Mouse (Mus musculus) erythroblast, adult 5-6 weeks (primary cell): ENCODE data around the gene Tbxa2r. TPM values are rescaled to one million over a fixed set of nuclear protein-coding genes. Genes with fewer than 3 reads are reported as not detected.

Source experiments
- ATAC-seq: replicated peaks from 2 replicates; pipeline ENCODE4 v1.8.0; 2016; ENCODE audit warnings: moderate number of reproducible peaks, mild to moderate bottlenecking, moderate TSS enrichment, inconsistent platforms; ENCODE audit not compliant: poor library complexity, low FRiP score, severe bottlenecking
- total RNA-seq, 2 experiments: library from RNA; stranded (forward) in 1 of 2; stranded (reverse) in 1 of 2; fragments of 150-400 nt in 1 of 2; fragments of 200-764, 138-1000 nt in 1 of 2; gene quantifications; 2 replicates each; pipeline versions ENCODE4 v1.2.3 to v1.2.4; 2015 to 2017; ENCODE audit warnings: low replicate concordance in 2 of 2

The Tbxa2r gene
- total RNA-seq, 2 experiments from 2014 or later = not detected

DNA sequence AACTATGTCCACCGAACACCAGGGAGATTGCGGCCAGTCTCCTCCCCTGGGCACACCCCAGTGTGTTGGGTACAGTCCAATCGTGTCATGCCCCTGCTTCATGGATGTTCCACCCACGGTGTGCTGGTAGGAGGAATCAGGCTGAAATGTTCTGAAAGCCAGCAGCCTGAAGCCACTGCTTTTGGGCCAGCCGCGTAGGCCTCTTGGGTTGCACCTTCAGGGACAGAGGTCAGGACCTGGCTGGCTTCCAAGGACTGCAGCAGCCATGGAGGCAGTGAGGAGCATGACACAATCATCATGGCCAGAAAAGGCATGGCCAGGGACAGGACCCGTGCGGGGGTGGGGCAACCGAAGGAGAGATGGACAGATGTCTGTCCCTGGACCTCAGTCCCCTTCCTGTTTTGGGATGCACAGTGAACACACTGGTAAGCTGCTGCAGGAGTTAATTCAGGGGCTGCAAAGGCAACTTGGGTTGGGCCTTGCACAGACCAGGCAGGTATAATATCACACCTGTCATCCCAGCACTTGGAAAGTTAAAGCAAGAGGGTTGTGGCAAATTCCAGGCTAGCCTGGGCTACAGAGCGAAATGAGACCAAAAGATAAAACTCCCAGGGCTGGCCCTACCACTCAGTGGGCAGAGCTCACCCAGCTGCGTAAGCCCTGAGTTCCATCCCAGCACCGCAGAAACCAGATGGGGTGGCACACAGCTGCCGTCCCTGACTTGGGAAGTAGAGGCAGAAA lies 9.8 kb upstream of the Tbxa2r start:
- no peak for ATAC-seq

DNA sequence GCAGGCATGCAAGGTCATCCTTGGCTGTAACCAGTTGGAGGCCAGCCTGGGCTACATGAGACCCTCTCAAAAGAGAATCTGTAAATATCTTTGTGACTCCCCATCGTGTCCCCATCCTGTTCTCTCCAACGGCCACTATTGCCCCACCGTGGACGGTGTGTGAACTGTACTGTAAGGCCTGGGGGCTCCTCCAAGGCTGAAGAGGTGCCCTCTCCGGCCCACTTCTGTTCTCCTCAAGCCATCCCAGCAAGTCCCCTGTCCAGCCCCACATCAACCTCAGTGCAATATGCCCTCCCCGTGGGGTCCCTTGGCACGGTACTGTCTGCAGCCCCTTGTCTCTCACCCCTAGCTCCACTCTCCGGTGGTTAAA lies 9.2 kb upstream of the Tbxa2r start:
- no peak for ATAC-seq

DNA sequence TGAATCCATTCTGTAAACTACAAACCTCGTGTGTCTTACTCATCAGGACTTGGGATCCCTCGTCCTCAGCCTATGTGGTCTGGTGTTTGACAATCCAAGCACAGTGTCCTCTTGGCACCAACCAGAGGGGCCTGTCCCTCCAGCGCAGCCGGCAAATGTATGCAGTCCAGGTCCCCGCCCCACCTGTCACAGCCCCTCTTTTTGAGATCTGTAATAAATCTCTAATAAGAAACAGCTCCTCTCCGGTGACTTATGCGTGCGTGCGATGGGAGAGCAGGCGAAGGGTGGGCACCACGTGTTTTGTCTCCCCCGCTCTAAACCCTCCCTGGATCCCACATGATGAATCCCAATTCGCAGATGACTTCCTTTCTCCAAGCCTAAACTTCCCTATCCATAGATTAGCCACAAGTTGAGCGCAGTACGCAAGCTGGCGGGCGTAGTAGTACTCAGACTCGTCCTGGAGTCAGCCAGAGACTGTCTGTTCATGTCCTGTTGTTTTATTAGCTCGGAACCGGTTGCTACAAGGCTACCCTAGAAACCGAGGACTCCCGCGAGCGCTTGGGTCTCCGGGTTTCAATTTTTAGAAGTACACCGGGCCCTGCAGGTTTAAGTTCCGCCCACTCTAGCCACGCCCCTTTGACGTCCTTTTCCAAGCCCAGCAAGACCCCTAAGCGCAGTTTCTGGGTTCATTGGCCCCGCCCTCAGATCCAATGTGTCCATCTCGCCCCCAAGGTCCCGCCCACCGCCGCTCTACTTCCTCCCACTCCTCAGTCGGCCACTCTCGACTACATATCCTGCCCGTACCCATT lies 8.6 kb upstream of the Tbxa2r start:
- peak; percentile 35 for ATAC-seq

DNA sequence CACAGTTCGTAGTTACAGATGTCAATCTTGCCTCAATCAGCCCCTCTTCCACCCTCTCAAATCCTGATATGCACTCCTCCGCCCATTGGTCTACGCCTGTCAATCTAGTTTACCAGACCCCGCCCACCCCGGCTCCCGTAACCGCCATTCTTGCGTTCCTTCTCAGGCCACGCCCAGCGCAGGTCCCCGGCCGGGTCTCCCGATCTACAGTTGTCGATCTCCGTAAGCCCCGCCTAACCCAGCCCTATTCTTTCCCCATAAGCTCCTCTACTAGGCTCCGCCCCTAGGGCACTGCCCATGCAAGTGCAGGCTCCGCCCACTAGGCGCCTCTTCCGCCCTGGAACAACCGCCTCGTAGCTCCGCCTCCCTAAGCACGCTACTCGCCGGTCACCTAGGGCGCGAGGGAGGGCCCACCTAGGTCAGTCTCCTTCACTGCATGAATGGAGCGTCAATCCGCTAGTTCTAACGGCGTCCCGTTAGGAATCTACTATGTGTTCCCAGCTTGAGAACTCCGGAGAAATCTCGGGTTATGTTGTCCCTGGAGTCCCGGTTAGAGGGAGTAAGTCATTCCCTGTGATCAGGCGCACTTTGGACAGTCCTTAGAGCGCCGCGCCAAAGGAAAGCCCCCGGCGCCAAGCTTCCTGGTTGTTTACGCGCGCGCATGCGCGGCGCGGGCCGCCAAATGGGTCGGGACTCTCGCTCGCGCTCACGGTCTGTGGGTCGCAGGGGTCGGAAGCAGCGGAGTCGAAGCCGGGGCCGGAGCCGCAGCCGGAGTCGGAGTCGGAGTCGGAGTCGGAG lies 7.8 kb upstream of the Tbxa2r start, which contains the start of gene Cactin:
Gene Cactin (plus strand): TSS at position 554 of the 798 bp plus-strand sequence.
- ATAC-seq = peak; percentile 80

DNA sequence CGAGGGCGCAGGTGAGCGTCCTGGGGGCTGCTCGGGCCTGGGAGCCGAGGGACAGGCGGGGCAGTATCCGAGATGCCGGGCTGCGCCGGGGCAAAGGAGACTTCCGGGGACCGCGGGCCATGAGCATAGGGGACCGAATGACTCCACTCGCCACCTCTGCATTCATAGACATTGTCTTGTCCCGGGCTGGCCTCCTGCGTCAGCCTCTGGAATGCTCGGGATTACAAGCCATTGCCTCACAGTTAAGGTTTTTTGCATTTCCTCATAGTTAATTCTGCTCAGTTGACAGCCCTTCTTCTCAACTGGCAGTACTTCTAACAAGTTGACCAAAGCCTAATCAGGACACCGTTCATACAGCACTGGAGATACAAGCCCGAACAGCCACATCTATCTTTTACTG lies 7.1 kb upstream of the Tbxa2r start:
- ATAC-seq = no peak

DNA sequence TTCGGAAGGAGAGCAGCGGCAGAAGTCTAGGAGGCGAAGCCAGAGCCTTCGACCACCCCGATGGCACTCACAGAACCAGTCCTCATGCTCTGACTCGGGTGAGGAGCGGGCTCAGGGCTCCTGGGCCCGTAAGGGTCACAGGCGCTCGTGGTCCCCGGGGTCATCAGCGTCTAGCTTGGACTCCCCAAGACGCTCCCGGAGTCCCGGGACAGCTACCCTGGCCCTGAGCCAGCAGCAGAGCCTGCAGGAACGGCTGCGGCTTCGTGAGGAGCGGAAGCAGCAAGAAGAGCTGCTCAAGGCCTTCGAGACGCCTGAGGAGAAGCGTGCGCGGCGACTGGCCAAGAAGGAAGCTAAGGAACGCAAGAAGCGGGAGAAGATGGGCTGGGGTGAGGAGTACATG lies 6.1 kb upstream of the Tbxa2r start:
- no peak for ATAC-seq

DNA sequence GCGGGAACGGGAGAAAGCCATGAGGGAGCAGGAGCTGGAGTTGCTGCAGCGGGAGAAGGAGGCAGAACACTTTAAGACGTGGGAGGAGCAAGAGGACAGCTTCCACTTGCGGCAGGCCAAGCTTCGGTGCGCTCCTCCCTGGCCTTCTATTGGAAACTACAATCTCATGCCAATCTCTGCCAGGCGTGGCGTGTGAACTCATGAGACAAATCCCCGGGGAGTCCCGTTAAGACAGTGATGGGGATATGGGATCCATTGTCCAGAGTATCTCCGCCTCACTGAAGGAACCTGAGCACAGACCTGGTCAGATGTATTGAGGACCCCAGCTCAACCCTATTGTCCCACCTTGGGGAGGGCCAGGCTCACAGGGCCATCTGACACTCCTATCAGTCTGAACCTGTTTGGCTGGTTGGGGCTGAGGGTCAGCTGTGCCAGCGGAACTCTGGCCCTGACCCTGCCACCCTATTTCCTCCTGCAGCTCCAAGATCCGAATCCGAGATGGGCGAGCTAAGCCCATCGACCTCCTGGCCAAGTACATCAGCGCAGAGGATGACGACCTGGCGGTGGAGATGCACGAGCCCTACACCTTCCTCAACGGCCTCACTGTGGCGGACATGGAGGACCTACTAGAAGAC lies 5.3 kb upstream of the Tbxa2r start:
- ATAC-seq = no peak

DNA sequence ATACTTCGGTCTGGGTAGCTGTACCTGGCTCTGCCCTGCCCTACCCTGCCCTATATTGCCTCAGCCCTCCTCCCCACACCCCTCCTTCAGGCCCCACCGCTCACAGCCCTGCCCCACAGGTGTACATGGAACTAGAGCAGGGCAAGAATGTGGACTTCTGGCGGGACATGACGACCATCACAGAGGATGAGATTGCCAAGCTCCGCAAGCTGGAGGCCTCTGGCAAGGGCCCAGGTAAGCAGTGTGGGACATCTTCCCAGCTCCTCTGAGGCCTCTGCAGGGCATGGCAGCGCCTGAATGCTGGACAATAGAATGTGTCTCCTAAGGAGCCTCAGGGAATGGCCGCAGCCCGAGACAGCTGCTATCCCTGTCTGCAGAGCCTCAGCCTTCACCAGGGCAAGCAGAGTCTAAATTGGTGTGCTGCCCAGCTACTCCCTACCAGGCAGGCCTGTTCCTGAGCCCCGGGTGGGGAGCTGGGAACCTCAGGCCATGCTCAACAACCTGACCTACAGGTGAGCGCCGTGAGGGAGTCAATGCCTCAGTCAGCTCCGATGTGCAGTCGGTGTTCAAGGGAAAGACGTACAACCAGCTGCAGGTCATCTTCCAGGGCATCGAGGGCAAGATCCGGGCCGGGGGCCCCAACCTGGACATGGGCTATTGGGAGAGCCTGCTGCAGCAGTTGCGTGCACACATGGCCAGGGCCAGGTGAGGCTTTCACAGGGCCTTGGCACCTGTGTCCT lies 4.6 kb upstream of the Tbxa2r start:
- ATAC-seq = no peak

DNA sequence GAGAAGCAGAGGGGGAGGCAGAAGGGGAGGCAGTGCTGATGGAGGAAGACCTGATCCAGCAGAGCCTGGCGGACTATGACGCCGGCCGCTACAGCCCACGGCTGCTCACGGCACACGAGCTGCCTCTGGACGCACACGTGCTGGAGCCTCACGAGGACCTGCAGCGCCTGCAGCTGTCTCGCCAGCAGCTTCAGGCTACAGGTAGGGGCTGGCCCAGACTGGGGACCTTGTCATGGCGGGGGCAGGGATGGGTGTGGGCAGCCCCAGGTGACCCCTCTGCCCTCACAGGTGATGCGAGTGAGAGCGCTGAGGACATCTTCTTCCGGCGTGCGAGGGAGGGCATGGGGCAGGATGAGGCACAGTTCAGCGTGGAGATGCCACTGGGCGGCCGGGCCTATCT lies 3.4 kb upstream of the Tbxa2r start:
- no peak for ATAC-seq

DNA sequence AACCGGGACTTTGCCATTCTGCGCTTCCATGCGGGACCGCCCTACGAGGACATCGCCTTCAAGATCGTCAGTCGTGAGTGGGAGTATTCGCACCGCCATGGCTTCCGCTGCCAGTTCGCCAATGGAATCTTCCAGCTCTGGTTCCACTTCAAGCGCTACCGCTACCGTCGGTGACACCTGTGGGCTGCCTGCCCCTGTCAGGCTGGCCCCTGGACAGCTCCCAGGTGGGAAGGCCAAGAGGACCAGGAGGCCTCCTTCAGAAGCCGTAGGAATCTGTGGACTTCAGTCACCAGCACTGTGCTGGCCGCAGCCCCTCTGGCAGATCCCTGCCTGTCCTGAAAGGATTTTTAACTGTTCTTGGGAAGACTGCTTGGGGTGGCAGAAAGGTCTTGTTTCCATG lies 2.8 kb upstream of the Tbxa2r start:
- no peak for ATAC-seq

DNA sequence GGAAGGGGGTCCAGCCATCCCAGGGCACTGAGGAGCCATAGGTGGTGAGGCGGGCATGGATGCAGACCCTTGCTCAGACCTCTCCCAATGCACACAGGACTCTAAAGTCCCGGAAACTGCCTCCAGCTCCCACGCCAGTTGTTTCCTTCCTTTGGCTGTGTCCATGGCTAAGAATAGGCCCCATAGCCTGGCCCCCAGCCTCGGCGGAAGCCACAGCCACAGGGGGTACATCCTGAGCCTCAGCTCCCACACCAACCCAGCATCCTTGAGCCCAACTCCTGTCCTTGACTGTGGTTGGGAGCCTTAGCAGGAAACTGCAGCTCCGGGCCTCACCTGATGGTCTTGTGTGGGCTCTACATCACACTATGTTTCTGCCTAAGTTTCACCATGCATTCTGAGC lies 1.7 kb upstream of the Tbxa2r start:
- no peak for ATAC-seq

DNA sequence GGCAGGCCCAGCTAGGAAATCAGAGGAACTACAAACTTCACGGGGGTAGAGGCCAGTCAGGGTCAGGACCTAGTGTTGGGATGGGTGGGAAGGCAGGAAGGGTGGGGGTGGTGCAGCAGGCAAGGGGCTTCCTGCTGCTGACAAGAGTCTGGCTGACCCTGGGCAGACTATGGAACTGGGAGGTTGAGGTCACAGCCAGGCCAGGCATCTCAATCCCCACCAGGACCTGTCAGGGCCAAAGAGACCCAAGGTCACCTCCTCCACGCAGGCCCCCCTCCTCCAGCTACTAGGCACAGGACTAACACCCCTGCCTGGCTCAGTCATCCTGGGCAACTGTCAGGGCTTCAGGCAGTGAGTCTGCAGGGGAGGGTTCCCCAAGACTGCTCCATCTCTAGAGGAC lies 572 bp upstream of the Tbxa2r start:
- no peak for ATAC-seq

DNA sequence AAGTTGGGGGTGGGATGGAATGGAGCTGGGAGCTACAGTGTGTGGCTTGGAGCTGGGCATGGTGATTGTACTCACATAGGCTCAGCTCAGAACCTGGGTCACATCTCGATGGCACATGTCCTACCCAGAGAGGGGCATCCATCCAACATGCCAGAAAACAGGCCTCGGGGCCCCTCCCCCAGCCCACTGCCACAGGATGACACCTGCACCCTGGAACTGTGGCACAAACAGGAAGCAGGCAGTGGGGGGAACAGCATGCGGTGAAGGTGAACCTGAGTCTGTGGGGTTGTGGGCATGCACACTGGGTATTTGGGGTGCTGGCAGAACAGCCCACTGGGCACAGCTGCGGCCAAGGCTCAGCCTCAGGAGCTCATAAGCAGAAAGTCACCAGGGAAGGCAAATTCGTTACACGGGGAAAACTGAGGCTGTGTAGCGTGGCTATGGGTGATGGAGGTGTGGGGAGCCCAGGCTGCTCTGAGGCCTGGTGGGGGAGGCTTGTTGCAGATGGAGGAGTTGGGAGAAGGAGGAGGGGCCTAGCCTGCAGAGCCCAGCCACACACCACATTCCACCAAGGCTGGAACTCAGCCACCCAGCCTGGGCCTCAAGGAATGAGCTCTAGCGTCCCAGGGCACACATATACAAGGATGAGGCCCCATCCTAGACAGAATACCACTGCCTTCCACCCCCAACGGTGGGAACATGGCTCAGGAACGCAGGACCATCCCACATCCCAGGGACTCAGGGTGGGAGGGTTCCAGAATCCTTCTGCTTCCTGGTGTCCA lies 854 bp downstream of the Tbxa2r start:
- no peak for ATAC-seq

DNA sequence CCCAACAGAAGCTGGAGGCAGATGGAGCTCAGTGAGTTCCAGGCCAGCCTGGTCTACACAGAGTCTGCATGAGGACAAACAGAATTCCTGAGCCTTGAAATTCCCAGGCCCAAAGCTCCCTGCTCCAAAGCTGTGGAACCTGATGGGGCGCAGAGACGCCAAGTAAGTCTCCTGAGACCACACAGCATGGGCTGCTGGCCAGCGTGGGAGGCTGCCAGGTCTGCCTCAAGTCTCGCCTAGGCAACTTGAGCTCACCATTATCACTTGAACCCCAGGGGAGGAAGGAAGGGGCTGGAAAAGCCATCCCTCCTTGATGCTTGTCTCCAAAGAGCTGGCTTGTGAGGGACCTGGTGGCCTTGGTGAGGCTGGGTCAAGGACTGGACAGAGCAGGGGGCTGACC lies 1.5 kb downstream of the Tbxa2r start:
- no peak for ATAC-seq

DNA sequence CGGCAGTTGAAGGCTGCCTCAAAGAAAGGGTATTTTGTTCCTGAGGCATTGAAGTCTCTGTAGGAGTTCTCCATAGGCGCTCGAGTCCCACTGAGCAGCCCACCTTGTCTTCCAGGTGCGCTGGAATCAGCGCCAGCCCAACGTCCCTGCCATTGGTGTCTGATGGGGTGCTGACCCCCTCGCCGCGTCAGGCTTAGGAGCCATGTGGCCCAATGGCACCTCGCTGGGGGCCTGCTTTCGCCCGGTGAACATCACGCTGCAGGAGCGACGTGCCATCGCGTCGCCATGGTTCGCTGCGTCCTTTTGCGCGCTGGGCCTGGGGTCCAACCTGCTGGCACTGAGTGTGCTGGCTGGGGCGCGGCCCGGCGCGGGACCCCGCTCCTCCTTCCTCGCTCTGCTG lies 3.7 kb downstream of the Tbxa2r start:
- no peak for ATAC-seq

DNA sequence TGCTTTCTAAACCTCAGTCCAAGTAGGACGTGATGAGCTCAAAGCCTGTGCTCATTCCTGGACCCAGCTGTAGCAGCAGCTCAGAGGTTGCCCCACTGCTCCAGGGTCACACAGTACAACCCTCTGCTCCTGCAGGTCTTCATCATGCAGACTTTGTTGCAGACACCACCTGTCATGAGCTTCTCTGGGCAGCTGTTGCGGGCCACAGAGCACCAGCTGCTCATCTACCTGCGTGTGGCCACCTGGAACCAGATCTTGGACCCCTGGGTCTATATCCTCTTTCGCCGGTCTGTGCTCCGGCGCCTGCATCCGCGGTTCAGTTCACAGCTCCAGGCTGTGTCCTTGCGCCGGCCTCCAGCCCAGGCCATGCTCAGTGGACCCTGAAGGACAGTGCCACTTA lies 5.8 kb downstream of the Tbxa2r start:
- ATAC-seq = no peak

DNA sequence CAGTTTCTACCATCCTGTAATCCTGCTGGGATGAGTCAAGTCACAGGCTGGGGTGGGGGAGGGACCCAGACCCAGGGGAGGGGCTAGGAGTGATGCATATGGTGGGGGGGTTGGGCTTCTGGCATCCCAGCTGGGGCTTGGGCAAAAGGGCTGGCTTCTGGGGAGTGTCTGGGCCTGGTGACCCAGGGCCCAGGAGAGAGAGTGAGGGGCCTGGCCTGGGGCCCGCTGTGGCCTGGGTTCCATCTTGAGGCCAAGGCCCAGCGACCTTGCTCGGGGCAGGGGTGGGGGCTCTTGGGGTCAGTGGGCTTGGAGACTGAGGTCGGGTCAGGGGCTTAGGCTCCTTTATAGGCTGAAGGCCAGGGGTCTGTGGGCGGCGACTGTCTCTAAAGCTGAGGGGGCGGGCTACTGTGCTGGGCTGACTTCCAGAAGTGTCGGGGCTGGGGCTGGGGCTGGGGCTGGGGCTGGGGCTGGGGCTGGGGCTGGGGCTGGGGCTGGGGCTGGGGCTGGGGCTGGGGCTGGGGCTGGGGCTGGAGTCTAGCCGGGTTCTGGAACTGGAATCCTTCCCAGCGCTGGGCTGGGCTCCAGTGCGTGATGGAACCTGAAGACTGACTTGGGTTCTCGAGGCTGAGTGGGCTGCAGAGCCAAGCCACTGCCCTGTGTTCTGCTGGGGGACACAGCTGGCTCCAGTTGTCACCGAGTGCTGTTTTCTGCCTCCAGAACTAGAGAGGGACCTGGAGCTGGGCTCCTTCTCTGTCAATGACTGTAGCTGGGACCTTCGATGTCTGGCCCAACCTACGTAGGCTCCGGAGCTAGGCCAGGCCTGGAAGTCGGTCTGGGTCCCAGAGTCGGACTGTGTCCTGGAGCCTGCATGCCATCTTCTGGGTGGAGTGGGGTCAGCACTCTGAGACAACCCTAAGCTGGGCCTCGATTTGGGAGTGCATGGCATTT lies 7.1 kb downstream of the Tbxa2r start:
- no peak for ATAC-seq

DNA sequence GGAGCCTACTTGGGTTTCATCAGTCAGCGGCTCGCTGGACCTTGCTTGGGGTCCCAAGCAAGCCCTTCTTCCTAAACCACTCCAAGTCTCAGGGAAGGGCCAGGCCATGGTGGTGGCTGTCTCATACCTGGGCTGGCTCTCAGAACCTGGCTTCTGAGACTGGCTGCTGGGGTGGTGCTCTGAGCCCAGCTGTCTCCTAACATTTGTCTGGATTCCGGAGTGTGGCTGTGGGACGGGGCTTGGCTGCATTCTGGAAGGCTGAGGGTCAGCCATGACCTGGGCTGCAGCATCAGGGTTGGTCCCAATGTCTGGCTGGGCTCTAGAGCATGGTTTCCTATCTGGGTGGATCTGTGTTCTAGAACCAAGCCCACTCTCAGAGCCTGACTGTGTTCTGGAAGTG lies 8.0 kb downstream of the Tbxa2r start:
- ATAC-seq = no peak
